Mouse (Mus musculus) central nervous system, embryonic 14 days (tissue): Measurements from ENCODE around the gene Nlrp4e. TPM values are rescaled to one million over a fixed set of nuclear protein-coding genes. Genes with fewer than 3 reads are reported as not detected.

Experiments
- polyA plus RNA-seq: library from polyadenylated mRNA; depleted of rRNA; stranded (reverse); fragments of >200 nt; gene quantifications from 2 replicates; pipeline ENCODE4 v1.2.3, GENCODE M21; 2012; rRNA removed

The Nlrp4e gene
- not detected in 2 replicates for polyA plus RNA-seq

DNA sequence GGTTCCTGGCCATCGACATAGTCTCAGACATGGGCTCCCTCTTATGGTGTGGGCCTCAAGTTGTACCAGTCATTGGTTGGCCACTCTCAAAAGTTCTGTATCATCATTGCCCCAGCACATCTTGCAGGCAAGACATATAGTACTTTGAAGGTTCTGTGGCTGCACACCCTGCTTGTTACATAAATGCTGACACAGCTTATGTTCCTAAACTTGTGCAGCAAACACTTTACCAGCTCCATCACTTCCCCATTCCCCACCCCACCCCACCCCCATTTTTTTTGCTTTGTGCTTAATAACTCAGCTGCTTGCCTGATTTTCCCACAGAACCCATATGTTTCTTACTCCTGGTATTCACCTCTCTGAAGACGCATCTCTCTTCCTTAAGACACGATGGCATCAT lies at the start of gene Nlrp4e:
Gene Nlrp4e, plus strand, starts transcription at position 301 of the 400 bp plus-strand sequence.

GRCm38 (mm10) chr7:23251582-23251981 lies 49.4 kb upstream of the Nlrp4e start, which contains the start of gene Vmn1r166:
TSS of gene Vmn1r166 (minus strand) at chr7:23251682.

GRCm38 (mm10) chr7:23278800-23279199 lies 22.2 kb upstream of the Nlrp4e start, which contains the start of gene Gm6902:
TSS of gene Gm6902 (minus strand) at chr7:23278900.

DNA sequence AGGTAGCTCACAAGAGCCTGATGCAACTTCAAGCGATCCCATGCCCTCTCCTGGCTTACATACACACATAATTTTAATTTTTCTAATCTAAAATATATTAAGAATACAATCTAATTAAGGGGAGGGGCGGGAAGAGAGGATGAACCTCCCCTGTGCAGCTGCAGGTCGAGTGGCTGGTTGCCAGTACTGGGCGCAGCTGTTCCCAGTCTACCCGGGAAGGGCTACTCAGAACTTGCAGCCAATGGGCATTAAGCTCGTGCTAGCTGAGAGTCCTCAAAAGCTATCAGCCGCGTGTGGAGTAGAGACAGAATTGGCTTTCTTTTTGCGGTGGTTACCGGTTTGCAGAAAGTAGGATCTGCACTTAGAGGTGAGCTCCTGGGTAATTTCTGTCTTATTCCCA lies 84.6 kb downstream of the Nlrp4e start, which contains the start of gene Nlrp5:
Gene Nlrp5, plus strand, starts transcription at position 301 of the 400 bp plus-strand sequence.

Other genes with a start within 250 kb of the Nlrp4e start
- gene Vmn1r163, start 245.7 kb upstream of the Nlrp4e start, polyA plus RNA-seq = not detected in 2 replicates
- gene Gm8720, start 233.7 kb upstream of the Nlrp4e start, polyA plus RNA-seq = not detected in 2 replicates
- gene Gm10662, start 156.7 kb upstream of the Nlrp4e start, polyA plus RNA-seq = not detected in 2 replicates
- gene Vmn1r165, start 83.9 kb upstream of the Nlrp4e start, polyA plus RNA-seq = not detected in 2 replicates
- gene Vmn1r166, start 49.5 kb upstream of the Nlrp4e start, polyA plus RNA-seq = not detected in 2 replicates
- not detected in 2 replicates for gene Gm6902, start 22.3 kb upstream of the Nlrp4e start, polyA plus RNA-seq
- 0.03 TPM in 1 of 2 replicates, not detected in the other for gene Nlrp5, start 84.7 kb downstream of the Nlrp4e start, polyA plus RNA-seq
- not detected in 2 replicates for gene Vmn1r167, start 206.0 kb downstream of the Nlrp4e start, polyA plus RNA-seq
- not detected in 2 replicates for gene Vmn1r168, start 238.5 kb downstream of the Nlrp4e start, polyA plus RNA-seq